Mouse (Mus musculus) c-Kit-positive CD71-positive TER-119-positive erythroid progenitor cells, embryonic 14.5 days (primary cell): ENCODE results near the gene Tomm6.
A peak's percentile ranks its signal among the peaks of the same experiment; 100 is the strongest.
"Not testable (repeated sequence)": the region's sequence is repeated elsewhere in the genome, so short reads cannot be mapped to it uniquely, and the experiment has no call there.

ENCODE experiments used
- DNase-seq: peaks from one replicate; pipeline ENCODE4 v3.0.0-alpha.2; 2013; ENCODE audit warnings: low spot score

Gene Tomm6

GRCm38 (mm10) chr17:47694503-47695336 is 6.5 kb upstream of the Tomm6 start, which contains the start of gene Prickle4:
Gene Prickle4 (minus strand): TSS chr17:47694736.
- DNase-seq = peak; percentile 87

- DNase-seq = no peak
These were observed 6.1 kb upstream of the Tomm6 start, which contains the start of gene Gm21981 for GRCm38 (mm10) chr17:47694442-47694502. Gene Gm21981 (minus strand): TSS chr17:47694455.

GRCm38 (mm10) chr17:47693671-47694441 is 5.7 kb upstream of the Tomm6 start:
- no peak for DNase-seq

- no peak for DNase-seq
These were observed 3.5 kb upstream of the Tomm6 start for GRCm38 (mm10) chr17:47691650-47692049.

GRCm38 (mm10) chr17:47689894-47690293 is 1.7 kb upstream of the Tomm6 start:
- no peak for DNase-seq

- peak; percentile 39 for DNase-seq
These were observed 706 bp upstream of the Tomm6 start, which contains the start of gene Frs3 for GRCm38 (mm10) chr17:47688608-47689575. Gene Frs3 (plus strand): TSS chr17:47689030.

- DNase-seq = peak; percentile 93
These were observed 510 bp downstream of the Tomm6 start for GRCm38 (mm10) chr17:47687409-47688343.

- DNase-seq = no peak
These were observed 5.3 kb downstream of the Tomm6 start for GRCm38 (mm10) chr17:47682836-47683235.

- DNase-seq = no peak
These were observed 9.5 kb downstream of the Tomm6 start for GRCm38 (mm10) chr17:47678702-47679101.

- no peak for DNase-seq
These were observed 9.9 kb downstream of the Tomm6 start for GRCm38 (mm10) chr17:47678238-47678637.

- DNase-seq = peak; percentile 56
These were observed 11.6 kb downstream of the Tomm6 start for GRCm38 (mm10) chr17:47676581-47676980.

- DNase-seq = no peak
These were observed 15.7 kb downstream of the Tomm6 start for GRCm38 (mm10) chr17:47672311-47673111.

- DNase-seq = no peak
These were observed 16.2 kb downstream of the Tomm6 start for GRCm38 (mm10) chr17:47671988-47672310.

GRCm38 (mm10) chr17:47669166-47669565 is 19.0 kb downstream of the Tomm6 start:
- DNase-seq = no peak

- DNase-seq = no peak
These were observed 23.7 kb downstream of the Tomm6 start for GRCm38 (mm10) chr17:47664474-47664873.

- no peak for DNase-seq
These were observed 25.0 kb downstream of the Tomm6 start for GRCm38 (mm10) chr17:47663009-47663713.

- DNase-seq = no peak
These were observed 29.4 kb downstream of the Tomm6 start for GRCm38 (mm10) chr17:47658741-47659243.

- DNase-seq = no peak
These were observed 30.3 kb downstream of the Tomm6 start for GRCm38 (mm10) chr17:47657901-47658300.

- DNase-seq = no peak
These were observed 32.5 kb downstream of the Tomm6 start for GRCm38 (mm10) chr17:47655697-47656096.

- DNase-seq = not testable (repeated sequence)
These were observed 33.8 kb downstream of the Tomm6 start for GRCm38 (mm10) chr17:47654346-47654745.
